Mouse (Mus musculus): ENCODE data around the gene Dhrs7b.

Dhrs7b gene

GRCm38 (mm10) chr11:60902001-60902400 is 71.6 kb downstream of the Dhrs7b start:
- no peak for DNase-seq

- DNase-seq, result no peak
Observed at GRCm38 (mm10) chr11:60902486-60902885, 72.1 kb downstream of the Dhrs7b start.

- DNase-seq, result no peak
Observed at GRCm38 (mm10) chr11:60903661-60904061, 73.2 kb downstream of the Dhrs7b start.

- no peak for DNase-seq
Observed at GRCm38 (mm10) chr11:60905407-60906120, 75.1 kb downstream of the Dhrs7b start.

GRCm38 (mm10) chr11:60906449-60906848 is 76.0 kb downstream of the Dhrs7b start:
- no peak for DNase-seq

GRCm38 (mm10) chr11:60908073-60908472 is 77.6 kb downstream of the Dhrs7b start:
- no peak for DNase-seq

GRCm38 (mm10) chr11:60909626-60910025 is 79.2 kb downstream of the Dhrs7b start:
- DNase-seq, result no peak
